Mouse (Mus musculus) thymus, adult 2 months (tissue): ENCODE measurements at regions not wholly inside any gene's neighbourhood (a gene's known extent, or its start where the extent isn't known, plus 50 kb on each side); places are given as distances from the start of the nearest gene placed in this dataset.

Experiments used
- CTCF ChIP-seq: fragments of 200-500 bp; IDR thresholded peaks from 2 replicates; pipeline ENCODE4 v1.5.1; 2012; ENCODE audit warnings: mild to moderate bottlenecking, control low read depth, low read length, moderate library complexity, borderline replicate concordance; ENCODE audit not compliant: control insufficient read depth, poor library complexity, insufficient read depth; ENCODE audit errors: extremely low read depth
- POLR2A ChIP-seq: fragments of 200-500 bp; IDR thresholded peaks from 2 replicates; pipeline ENCODE4 v1.6.1; 2012; ENCODE audit warnings: mild to moderate bottlenecking, low read length, control low read depth, moderate library complexity; ENCODE audit not compliant: control insufficient read depth, poor library complexity, insufficient read depth; ENCODE audit errors: extremely low read depth

DNA sequence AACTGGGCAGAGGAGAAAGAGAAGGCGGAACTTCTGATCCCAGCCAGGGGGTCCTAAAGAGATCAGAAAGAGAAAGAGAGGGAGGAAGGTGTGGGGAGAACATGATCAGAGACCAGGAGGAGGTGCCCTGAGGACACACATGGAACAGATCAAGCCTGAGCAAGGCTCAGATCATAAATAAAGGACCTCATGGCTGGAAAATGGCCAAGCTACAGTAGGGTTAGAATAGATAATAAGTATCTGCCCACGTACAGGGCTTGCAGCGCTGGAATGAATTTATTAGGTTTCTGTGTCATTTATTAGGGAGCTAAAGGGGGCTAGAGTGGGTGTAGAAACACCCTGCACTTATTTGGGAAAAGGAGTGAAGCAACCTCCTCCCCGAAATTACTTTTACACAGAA is 385.4 kb downstream of the Trim52 start:
- no peak for TF ChIP-seq CTCF
- TF ChIP-seq POLR2A = no peak
